Mouse (Mus musculus): ENCODE results near the gene Nkain2. TPM values are rescaled to one million over a fixed set of nuclear protein-coding genes. Genes with fewer than 3 reads are reported as not detected.

Nkain2 gene
- polyA plus RNA-seq, 1 experiment from 2014 or later = 0.87 TPM

DNA sequence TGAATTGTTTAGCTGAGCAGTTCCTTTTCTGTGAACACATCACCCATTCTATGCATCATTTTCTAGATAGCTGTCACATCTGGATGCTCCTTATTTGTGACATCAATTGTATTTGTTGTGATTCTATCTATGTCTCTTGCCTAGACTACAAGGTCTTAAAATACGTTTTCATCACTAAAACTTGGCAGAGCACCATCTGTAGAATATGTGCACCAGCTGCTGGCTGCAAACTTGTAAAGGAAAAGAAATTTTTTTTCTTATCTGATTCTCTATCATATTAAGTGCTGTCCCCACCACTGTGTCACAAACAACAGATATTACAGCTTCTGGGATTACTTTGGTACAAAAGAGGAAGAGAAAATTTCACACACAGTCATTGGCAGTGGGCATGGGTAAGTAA is 860.3 kb downstream of the Nkain2 start:
- ATAC-seq (ENCODE audit: low FRiP score, low TSS enrichment) (no peak), DNase-seq (ENCODE audit: low spot score) (no peak)
- no peak for TF ChIP-seq CTCF (IDR thresholded peaks at IDR 0.05; ENCODE audit: low read depth)
- TF ChIP-seq EP300 (optimal IDR thresholded peaks at IDR 0.05) = no peak
- Histone ChIP-seq H3K27ac (replicated peaks) (no peak overlapping the region), H3K4me2 (replicated peaks; ENCODE audit: low read depth) (no peak overlapping the region), H3K4me3 (ENCODE audit: low read depth, low read length) (no peak overlapping the region), H3K9me3 (ENCODE audit: control insufficient read depth, low read length) (no peaks in the 10 kb centered on the region), H3K36me3 (ENCODE audit: control insufficient read depth, insufficient read depth, low read length) (no peaks in the 10 kb centered on the region), H3K27me3 (ENCODE audit: control insufficient read depth, insufficient read depth, low read length) (no peaks in the 10 kb centered on the region), H3K9ac (ENCODE audit: low read length) (no peak overlapping the region), H3K4me1 (replicated peaks; ENCODE audit: control insufficient read depth, insufficient read depth) (no peaks in the 10 kb centered on the region)
- 31% methylated on average over 1 of the region's 1 CpGs for WGBS

DNA sequence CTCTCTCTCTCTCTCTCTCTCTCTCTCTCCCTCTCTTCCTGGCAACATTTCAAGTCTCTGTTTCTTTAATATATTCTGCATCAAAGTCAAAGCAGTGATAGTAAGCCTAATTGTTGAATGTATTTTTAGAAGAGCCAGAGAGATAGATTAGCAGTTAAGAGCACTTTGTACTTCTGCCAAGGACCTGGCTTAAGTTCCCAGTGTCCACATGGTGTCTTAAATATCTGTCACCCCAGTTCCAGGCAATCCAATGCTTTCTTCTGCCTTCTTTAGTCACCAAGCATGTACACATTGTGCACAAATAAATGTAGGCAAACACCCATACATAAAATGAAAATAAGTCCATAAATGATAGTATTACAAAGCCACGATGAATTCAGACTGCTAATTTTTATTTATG is 871.9 kb downstream of the Nkain2 start:
- no peak for TF ChIP-seq EP300 (optimal IDR thresholded peaks at IDR 0.05)
- TF ChIP-seq CTCF (IDR thresholded peaks at IDR 0.05; ENCODE audit: low read depth) = no peak
- WGBS = 49% methylated on average over 1 of the region's 1 CpGs
- H3K4me2 ChIP-seq (replicated peaks; ENCODE audit: low read depth) = no peak overlapping the region
- H3K9me3 ChIP-seq (ENCODE audit: control insufficient read depth, low read length) = no peaks in the 10 kb centered on the region
- ATAC-seq (ENCODE audit: low FRiP score, low TSS enrichment) = no peak
- no peak overlapping the region for H3K9ac ChIP-seq (ENCODE audit: low read length)
- no peak overlapping the region for H3K4me3 ChIP-seq (ENCODE audit: low read depth, low read length)
- H3K27ac ChIP-seq (replicated peaks) = no peak overlapping the region
- H3K36me3 ChIP-seq (ENCODE audit: control insufficient read depth, insufficient read depth, low read length) = no peaks in the 10 kb centered on the region
- no peaks in the 10 kb centered on the region for H3K4me1 ChIP-seq (replicated peaks; ENCODE audit: control insufficient read depth, insufficient read depth)
- H3K27me3 ChIP-seq (ENCODE audit: control insufficient read depth, insufficient read depth, low read length) = no peaks in the 10 kb centered on the region
- no peak for DNase-seq (ENCODE audit: low spot score)

DNA sequence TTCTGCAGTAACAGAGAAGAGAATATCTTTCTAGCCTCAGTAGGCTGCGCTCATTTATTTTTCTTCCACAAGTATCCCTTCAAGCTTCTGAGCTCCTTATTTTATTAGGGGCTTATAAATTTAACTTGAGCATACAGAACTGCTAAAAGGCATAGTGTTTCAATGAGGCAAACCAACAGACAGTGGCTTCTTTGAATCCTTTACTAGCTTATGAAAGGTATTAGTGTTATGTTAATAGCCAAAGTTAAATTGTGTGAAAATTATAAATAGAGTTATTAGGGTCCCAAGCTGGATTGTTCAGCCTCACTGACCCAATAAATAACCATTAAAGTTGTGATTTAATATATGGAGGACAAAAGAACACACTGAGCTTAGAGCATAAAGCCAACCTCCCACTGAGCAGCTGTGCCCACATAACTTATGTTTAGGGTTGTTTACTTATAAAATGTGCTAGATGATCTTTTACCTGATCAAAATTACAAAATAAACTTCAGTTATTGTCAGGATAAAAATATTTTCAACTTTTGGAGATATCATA is 889.0 kb downstream of the Nkain2 start:
- Histone ChIP-seq H3K9me3 (ENCODE audit: control insufficient read depth, low read length) (no peaks in the 10 kb centered on the region), H3K9ac (ENCODE audit: low read length) (no peak overlapping the region), H3K4me3 (ENCODE audit: low read depth, low read length) (no peak overlapping the region), H3K27me3 (ENCODE audit: control insufficient read depth, insufficient read depth, low read length) (no peaks in the 10 kb centered on the region), H3K36me3 (ENCODE audit: control insufficient read depth, insufficient read depth, low read length) (no peaks in the 10 kb centered on the region), H3K4me2 (replicated peaks; ENCODE audit: low read depth) (no peak overlapping the region), H3K27ac (replicated peaks) (no peak overlapping the region), H3K4me1 (replicated peaks; ENCODE audit: control insufficient read depth, insufficient read depth) (no peaks in the 10 kb centered on the region)
- no peak for TF ChIP-seq EP300 (optimal IDR thresholded peaks at IDR 0.05)
- TF ChIP-seq CTCF (IDR thresholded peaks at IDR 0.05; ENCODE audit: low read depth) = no peak
- no peak for DNase-seq (ENCODE audit: low spot score)
- WGBS = 80% methylated on average over 1 of the region's 1 CpGs
- ATAC-seq (ENCODE audit: low FRiP score, low TSS enrichment) = no peak

DNA sequence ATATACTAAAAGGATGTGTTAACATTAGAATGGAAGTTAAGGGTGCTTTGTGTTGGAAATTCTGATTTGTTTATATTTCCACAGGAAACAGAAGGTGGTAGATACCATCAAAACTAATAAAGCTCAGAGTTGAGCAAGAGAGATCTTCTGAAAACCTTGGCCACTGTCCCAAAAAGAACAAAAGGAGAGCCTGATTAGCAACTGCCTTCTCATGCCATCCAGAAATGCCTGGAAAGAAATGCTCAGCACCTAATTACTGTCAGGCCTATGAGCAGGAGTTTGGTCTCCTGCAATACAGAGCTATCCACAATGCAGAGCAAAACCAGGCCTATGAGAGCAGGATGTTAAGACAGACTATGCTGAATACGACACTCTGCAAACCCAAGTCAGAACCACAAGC is 897.1 kb downstream of the Nkain2 start:
- 70% methylated on average over 1 of the region's 1 CpGs for WGBS
- no peaks in the 10 kb centered on the region for H3K4me1 ChIP-seq (replicated peaks; ENCODE audit: control insufficient read depth, insufficient read depth)
- H3K4me2 ChIP-seq (replicated peaks; ENCODE audit: low read depth) = no peak overlapping the region
- H3K9ac ChIP-seq (ENCODE audit: low read length) = no peak overlapping the region
- H3K27ac ChIP-seq (replicated peaks) = no peak overlapping the region
- no peaks in the 10 kb centered on the region for H3K9me3 ChIP-seq (ENCODE audit: control insufficient read depth, low read length)
- no peak for ATAC-seq (ENCODE audit: low FRiP score, low TSS enrichment)
- no peak overlapping the region for H3K4me3 ChIP-seq (ENCODE audit: low read depth, low read length)
- H3K36me3 ChIP-seq (ENCODE audit: control insufficient read depth, insufficient read depth, low read length) = no peaks in the 10 kb centered on the region
- TF ChIP-seq CTCF (IDR thresholded peaks at IDR 0.05; ENCODE audit: low read depth) (no peak), EP300 (optimal IDR thresholded peaks at IDR 0.05) (no peak)
- no peak for DNase-seq (ENCODE audit: low spot score)
- no peaks in the 10 kb centered on the region for H3K27me3 ChIP-seq (ENCODE audit: control insufficient read depth, insufficient read depth, low read length)

DNA sequence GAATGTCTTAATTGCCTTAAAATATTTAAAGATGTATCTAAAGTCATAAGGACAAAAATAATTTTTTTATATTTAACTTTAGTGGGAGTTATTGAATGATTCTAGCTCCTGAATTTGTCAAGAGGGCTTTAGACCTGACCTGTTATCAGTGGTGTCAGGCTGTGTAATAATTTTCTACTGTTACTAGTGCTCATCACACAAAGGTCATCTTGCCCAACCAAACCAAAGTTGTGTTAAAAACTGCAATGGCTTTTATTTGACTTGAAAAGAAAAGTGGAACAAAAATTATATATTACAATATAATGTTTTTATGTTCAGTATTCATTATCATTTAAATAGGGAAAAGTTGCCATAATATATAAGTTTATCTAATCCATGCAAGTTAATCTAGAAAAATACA is 911.9 kb downstream of the Nkain2 start:
- Histone ChIP-seq H3K9me3 (ENCODE audit: control insufficient read depth, low read length) (no peaks in the 10 kb centered on the region), H3K4me2 (replicated peaks; ENCODE audit: low read depth) (no peak overlapping the region), H3K27ac (replicated peaks) (no peak overlapping the region), H3K4me3 (ENCODE audit: low read depth, low read length) (no peak overlapping the region), H3K9ac (ENCODE audit: low read length) (no peak overlapping the region), H3K36me3 (ENCODE audit: control insufficient read depth, insufficient read depth, low read length) (no peaks in the 10 kb centered on the region), H3K27me3 (ENCODE audit: control insufficient read depth, insufficient read depth, low read length) (no peaks in the 10 kb centered on the region), H3K4me1 (replicated peaks; ENCODE audit: control insufficient read depth, insufficient read depth) (no peaks in the 10 kb centered on the region)
- no peak for TF ChIP-seq CTCF (IDR thresholded peaks at IDR 0.05; ENCODE audit: low read depth)
- TF ChIP-seq EP300 (optimal IDR thresholded peaks at IDR 0.05) = no peak
- ATAC-seq (ENCODE audit: low FRiP score, low TSS enrichment) (no peak), DNase-seq (ENCODE audit: low spot score) (no peak)

DNA sequence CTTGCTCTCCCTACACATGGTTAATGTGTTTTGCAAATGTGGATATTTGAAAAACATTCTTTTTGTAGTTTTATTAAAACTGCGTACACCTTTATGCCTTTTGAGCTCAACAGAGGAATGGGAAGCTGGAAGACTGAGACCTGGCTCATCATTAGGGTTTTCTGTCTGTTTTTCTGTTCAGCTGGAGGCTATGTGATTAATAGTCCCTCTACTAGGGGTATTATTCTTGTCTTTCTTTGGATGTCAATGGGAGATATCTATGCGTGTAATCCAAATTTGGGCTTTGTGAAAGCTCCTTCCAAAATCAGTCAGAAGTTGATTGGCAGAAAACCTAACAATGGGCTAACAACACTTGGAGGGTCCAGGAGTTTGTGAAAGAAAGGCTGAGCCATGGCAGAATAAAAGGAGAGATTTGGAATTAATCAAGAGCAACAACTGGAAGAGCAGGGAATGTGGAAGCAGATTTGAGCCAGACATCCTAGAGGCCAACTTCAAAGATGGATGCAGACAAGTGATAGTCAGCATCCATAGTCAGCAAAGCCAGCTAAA is 943.0 kb downstream of the Nkain2 start:
- DNase-seq (ENCODE audit: low spot score) = no peak
- Histone ChIP-seq H3K9ac (ENCODE audit: low read length) (no peak overlapping the region), H3K4me1 (replicated peaks; ENCODE audit: control insufficient read depth, insufficient read depth) (no peaks in the 10 kb centered on the region), H3K4me2 (replicated peaks; ENCODE audit: low read depth) (no peak overlapping the region), H3K4me3 (ENCODE audit: low read depth, low read length) (no peak overlapping the region), H3K27me3 (ENCODE audit: control insufficient read depth, insufficient read depth, low read length) (no peaks in the 10 kb centered on the region), H3K27ac (replicated peaks) (no peak overlapping the region), H3K36me3 (ENCODE audit: control insufficient read depth, insufficient read depth, low read length) (no peaks in the 10 kb centered on the region), H3K9me3 (ENCODE audit: control insufficient read depth, low read length) (no peaks in the 10 kb centered on the region)
- WGBS = 72% methylated on average over 2 of the region's 2 CpGs
- ATAC-seq (ENCODE audit: low FRiP score, low TSS enrichment) = no peak
- no peak for TF ChIP-seq CTCF (IDR thresholded peaks at IDR 0.05; ENCODE audit: low read depth)
- TF ChIP-seq EP300 (optimal IDR thresholded peaks at IDR 0.05) = no peak
